Mouse (Mus musculus) midbrain, postnatal 0 days (tissue): ENCODE measurements around the gene Tagln. TPM values are rescaled to one million over a fixed set of nuclear protein-coding genes. Genes with fewer than 3 reads are reported as not detected.

Experiments used
- ATAC-seq: fragments of 200-750 bp; cut with Nextera tagmentation; 2 replicates; pipeline ENCODE4 v1.8.0; 2017; ENCODE audit warnings: moderate number of reproducible peaks, mild to moderate bottlenecking, moderate TSS enrichment, moderate library complexity; ENCODE audit not compliant: low FRiP score
- DNase-seq: peaks from one replicate; pipeline ENCODE4 v3.0.0-alpha.2; 2015; ENCODE audit warnings: low spot score
- H3K27ac ChIP-seq: fragments of 300-500 bp; sonication (generic); 2 replicates; pipeline ENCODE4 v1.5.1; 2014; ENCODE audit warnings: low read depth, mild to moderate bottlenecking, low read length, mixed read lengths
- H3K27me3 ChIP-seq: fragments of 300-500 bp; sonication (generic); 2 replicates; pipeline ENCODE4 v1.6.1; 2014; ENCODE audit warnings: low read length, control low read depth, mixed read lengths; ENCODE audit not compliant: insufficient read depth
- H3K36me3 ChIP-seq: fragments of 300-500 bp; sonication (generic); 2 replicates; pipeline ENCODE4 v1.6.1; 2014; ENCODE audit warnings: low read length, control low read depth, mixed read lengths; ENCODE audit not compliant: insufficient read depth
- H3K4me1 ChIP-seq: fragments of 300-500 bp; sonication (generic); 2 replicates; pipeline ENCODE4 v1.6.1; 2014; ENCODE audit warnings: mild to moderate bottlenecking, control low read depth, antibody characterized with exemption, low read length, mixed read lengths; ENCODE audit not compliant: insufficient read depth
- H3K4me2 ChIP-seq: fragments of 300-500 bp; sonication (generic); 2 replicates; pipeline ENCODE4 v1.6.1; 2014; ENCODE audit warnings: low read depth, mild to moderate bottlenecking, low read length, mixed read lengths; ENCODE audit not compliant: poor library complexity, severe bottlenecking
- H3K4me3 ChIP-seq: fragments of 300-500 bp; sonication (generic); 2 replicates; pipeline ENCODE4 v1.5.1; 2014; ENCODE audit warnings: low read depth, mild to moderate bottlenecking, low read length, moderate library complexity
- H3K9ac ChIP-seq: fragments of 300-500 bp; sonication (generic); replicated peaks from 2 replicates; pipeline ENCODE4 v1.6.1; 2014; ENCODE audit warnings: mild to moderate bottlenecking, low read length, moderate library complexity, mixed read lengths; ENCODE audit not compliant: poor library complexity, severe bottlenecking
- H3K9me3 ChIP-seq: fragments of 300-500 bp; sonication (generic); 2 replicates; pipeline ENCODE4 v1.6.1; 2016; ENCODE audit warnings: low read length, control low read depth
- CTCF ChIP-seq: IDR thresholded peaks from 2 replicates; pipeline ENCODE4 v1.5.1; 2016; ENCODE audit warnings: antibody characterized with exemption, mild to moderate bottlenecking
- WGBS: fragments of 180-500 bp; shearing (Covaris S2); extraction: QIAGEN DNeasy Blood & Tissue Kit; methylation state at CpG from one replicate; pipeline ENCODE4 v1.1.7; 2014; 5-methylcytosine and 5-hydroxymethylcytosine counted together
- polyA plus RNA-seq: library from polyadenylated mRNA; unstranded; fragments of >200 nt; fragmentation: Nextera tagmentation; extraction: Ambion mirVana; gene quantifications from 2 replicates; pipeline ENCODE4 v1.2.1, GENCODE M21; 2015
- total RNA-seq: library from RNA; depleted of rRNA; stranded (reverse); fragments of >200 nt; gene quantifications from 2 replicates; pipeline ENCODE4 v1.2.3, GENCODE M21; 2014

Tagln gene
- total and polyA plus RNA-seq, 2 experiments from 2014 or later, result 5.2 TPM

GRCm38 (mm10) chr9:45958851-45959250, 23.0 kb upstream of the Tagln start:
- Histone ChIP-seq H3K27me3 (no peaks in the 10 kb centered on the region), H3K4me2 (no peak overlapping the region), H3K9me3 (no peaks in the 10 kb centered on the region), H3K4me3 (no peak overlapping the region), H3K9ac (no peak overlapping the region), H3K36me3 (peaks cover 19% of the 10 kb centered on the region), H3K4me1 (peaks cover 8% of the 10 kb centered on the region; the same call in 1 of the 2 replicates), H3K27ac (no peak overlapping the region; the same call in 1 of the 2 replicates)
- 43% methylated on average over 4 of the region's 4 CpGs for WGBS
- DNase-seq (peak; percentile 34), ATAC-seq (no peak)
- no peak for TF ChIP-seq CTCF

- DNase-seq, result no peak
- Histone ChIP-seq H3K36me3 (peaks cover 14% of the 10 kb centered on the region; the same call in 1 of the 2 replicates), H3K4me3 (no peak overlapping the region), H3K27me3 (no peaks in the 10 kb centered on the region), H3K9me3 (no peaks in the 10 kb centered on the region), H3K9ac (no peak overlapping the region), H3K27ac (0 out of 2 replicates have a peak overlapping the region, but pooled peaks have one; percentile 32), H3K4me1 (peaks cover 13% of the 10 kb centered on the region; the same call in 1 of the 2 replicates), H3K4me2 (no peak overlapping the region)
- no peak for TF ChIP-seq CTCF
- WGBS, result 64% methylated on average over 7 of the region's 7 CpGs
- no peak for ATAC-seq
Measured at GRCm38 (mm10) chr9:45958023-45958670, 22.3 kb upstream of the Tagln start.

DNA sequence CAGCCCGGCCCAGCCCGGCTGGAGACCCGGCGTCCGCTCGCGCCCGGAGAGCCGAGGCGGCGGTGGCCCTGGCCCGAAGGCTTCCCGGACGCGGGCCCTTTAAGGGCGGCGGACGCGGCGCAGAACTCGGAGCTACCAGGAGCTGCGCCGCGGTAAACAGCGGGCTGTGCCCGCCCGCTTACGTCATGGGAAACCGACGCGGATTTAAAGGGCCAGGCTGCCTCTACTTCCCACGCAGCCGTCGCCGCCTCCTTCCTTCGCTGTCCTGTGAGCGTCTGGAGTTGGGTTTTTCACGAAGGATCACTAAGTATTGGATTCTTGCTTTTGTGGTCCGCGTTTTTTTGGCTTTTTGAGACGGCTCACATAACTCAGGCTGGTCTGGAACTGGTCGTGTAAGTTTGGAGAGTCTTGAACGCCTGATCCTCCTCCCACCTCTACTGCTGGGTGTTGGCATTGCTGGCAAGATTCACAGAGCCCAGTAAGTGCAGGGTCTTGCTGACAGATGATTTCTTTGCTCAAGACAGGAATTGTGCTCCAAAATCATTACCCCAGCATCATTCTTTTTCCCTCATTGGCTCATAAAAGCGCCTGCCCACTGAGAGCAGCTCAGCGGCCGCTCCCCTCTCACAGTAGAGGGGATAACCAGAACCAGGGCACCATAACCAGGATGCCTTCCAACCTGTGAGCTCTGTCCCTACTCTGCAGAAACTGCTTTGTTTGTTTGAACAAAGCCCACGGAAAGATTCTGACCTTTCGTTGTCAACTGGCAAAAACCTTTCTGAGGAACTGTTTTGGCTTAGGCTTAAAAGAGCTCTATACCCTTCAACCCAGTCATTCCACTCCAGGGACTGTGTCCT, 19.5 kb upstream of the Tagln start, which contains the start of gene Sidt2:
Gene Sidt2 (minus strand): TSS at position 152 of the 857 bp plus-strand sequence.
- Histone ChIP-seq H3K9ac (peak within 1 kb of the TSS; percentile 91), H3K4me2 (peak within 1 kb of the TSS; percentile 89), H3K9me3 (no peaks in the 10 kb centered on the region), H3K4me3 (peak within 1 kb of the TSS; percentile 95), H3K27ac (peak within 1 kb of the TSS; percentile 84), H3K4me1 (peaks cover 13% of the 10 kb centered on the region; the same call in 1 of the 2 replicates), H3K27me3 (no peaks in the 10 kb centered on the region), H3K36me3 (peaks cover 19% of the 10 kb centered on the region)
- WGBS, result under 1% methylated on average over 48 of the region's 48 CpGs
- no peak for TF ChIP-seq CTCF
- ATAC-seq, result peak; percentile 94
- DNase-seq, result peak; percentile 94

DNA sequence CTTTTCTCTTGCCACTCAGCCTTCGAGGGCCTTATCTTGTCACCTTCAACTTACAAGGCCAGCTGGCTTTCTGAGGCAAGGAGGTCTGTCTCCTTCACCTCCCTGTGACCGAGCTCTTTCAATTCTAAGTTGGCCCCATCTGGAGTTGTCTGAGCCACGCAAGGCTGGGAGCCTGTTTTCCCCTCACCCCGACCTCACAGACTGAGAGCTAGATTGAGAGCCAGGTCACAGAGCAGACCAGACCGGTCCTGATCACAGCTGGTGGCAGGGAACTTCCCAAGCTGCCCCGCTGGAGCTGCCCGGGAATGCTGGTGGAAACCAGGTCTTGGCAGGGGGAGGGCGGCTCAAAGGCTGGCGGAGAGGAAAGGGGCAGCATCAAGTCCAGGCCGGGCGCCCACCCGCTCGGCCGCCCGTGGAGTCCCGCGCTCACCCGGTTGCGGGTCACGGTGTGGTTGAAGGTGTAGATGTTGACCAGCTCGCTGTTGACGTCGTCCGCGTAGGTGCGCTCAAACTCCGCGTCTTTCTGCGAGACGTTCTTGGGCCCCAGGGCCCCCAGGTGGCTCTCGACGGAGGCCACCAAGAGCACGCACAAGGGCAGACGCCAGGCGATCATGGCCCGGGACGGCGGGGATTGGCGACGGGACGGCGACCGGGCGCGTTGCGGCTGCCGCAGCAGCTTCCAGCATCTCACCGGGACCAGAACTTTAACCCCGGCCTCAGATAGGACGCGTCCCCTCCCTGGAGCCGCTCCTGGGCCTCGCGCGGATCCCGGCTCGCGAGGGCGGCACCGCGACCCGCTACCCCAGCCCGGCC, 18.6 kb upstream of the Tagln start:
- H3K9ac ChIP-seq, result peak overlapping the region; percentile 91
- DNase-seq (peak; percentile 33), ATAC-seq (peak; percentile 75)
- peak overlapping the region; percentile 95 for H3K4me3 ChIP-seq
- H3K27ac ChIP-seq, result peak overlapping the region; percentile 84
- TF ChIP-seq CTCF, result no peak
- H3K4me1 ChIP-seq, result peaks cover 13% of the 10 kb centered on the region; the same call in 1 of the 2 replicates
- H3K36me3 ChIP-seq, result peaks cover 27% of the 10 kb centered on the region
- peak overlapping the region; percentile 89 for H3K4me2 ChIP-seq
- no peaks in the 10 kb centered on the region for H3K9me3 ChIP-seq
- no peaks in the 10 kb centered on the region for H3K27me3 ChIP-seq
- WGBS, result under 1% methylated on average over 63 of the region's 63 CpGs

DNA sequence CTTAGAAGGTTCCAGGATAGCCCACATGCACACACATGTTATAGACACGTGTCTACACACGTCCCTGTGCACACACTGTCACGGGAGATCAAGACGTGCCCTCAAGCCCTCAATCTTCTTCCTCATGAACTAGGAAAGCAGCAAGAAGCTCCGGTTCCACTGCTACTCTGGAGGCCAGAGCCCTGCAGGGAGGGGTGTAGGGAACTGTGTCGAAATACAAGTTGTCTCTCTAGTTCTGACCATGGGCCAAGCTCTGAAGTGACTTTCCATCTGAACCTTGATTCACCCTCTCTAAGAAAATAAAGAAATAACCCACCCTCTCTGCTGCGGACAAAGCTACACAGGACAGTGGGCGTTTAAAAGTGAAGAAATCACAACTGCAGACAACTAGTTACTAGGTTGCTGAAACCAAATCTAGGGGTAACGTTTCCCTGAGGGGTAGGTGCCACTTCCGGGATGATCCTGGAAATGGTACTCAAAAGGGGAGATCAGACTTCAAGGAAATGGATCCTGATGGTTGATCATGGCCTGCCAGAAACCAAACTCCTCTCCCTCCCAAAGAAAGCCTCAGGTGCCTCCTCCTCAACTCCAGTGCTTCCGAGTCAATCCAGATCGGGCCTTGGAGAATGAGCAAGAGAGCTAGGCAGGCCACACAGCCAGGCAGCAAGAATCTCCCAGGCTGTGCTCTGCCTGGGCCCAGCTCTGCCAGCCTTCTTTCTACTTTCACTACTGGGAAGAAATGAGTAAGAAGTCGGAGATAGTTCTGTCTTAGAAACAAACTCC, 17.8 kb upstream of the Tagln start:
- Histone ChIP-seq H3K9me3 (no peaks in the 10 kb centered on the region), H3K27ac (peak overlapping the region; percentile 84), H3K36me3 (peaks cover 30% of the 10 kb centered on the region), H3K4me3 (peak overlapping the region; percentile 95), H3K9ac (peak overlapping the region; percentile 91; the same call in 1 of the 2 replicates), H3K4me2 (peak overlapping the region; percentile 89), H3K27me3 (no peaks in the 10 kb centered on the region), H3K4me1 (peaks cover 13% of the 10 kb centered on the region; the same call in 1 of the 2 replicates)
- 59% methylated on average over 13 of the region's 13 CpGs for WGBS
- no peak for DNase-seq
- ATAC-seq, result no peak
- no peak for TF ChIP-seq CTCF
